In the genomic region with DNA sequence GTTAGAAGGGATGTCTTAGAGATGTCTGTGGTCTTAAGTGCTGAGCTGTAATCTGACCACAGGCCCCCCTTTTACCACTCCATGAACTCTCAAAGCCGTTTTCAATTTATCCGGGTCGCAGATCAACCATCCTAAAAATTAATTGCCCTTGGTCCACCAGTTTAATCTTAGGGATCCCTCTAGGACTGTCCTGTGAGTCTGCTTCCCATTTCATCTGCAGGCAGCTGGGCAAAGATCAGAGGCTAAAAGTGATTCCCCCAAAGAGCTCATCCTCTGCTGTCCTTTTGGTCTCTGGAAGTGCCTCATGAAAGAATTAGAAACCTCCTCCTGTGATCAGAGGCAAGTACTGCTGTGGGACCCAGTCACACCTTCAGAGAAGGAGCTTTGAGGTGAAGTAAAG, we compare ENCODE assay signal across 21 mouse cellular contexts.
DNase-seq lines count a peak whose midpoint lies in the region; ATAC-seq and TF ChIP-seq lines count a peak whose summit lies in the region.
"Had no signal": no experiment of that assay in that cellular context is flagged by ENCODE, and none has a peak within 500 bp of the region (broad histone marks: within the 10 kb centered on the region; RNA-seq: fewer than 3 reads in every experiment).

No protein-coding gene starts in this region.

- H3K36me3 ChIP-seq in kidney, embryonic 14.5 days (ENCODE audit: control insufficient read depth, insufficient read depth, low read length) = no peaks in the 10 kb centered on the region
- H3K36me3 ChIP-seq in kidney, adult 2 months (ENCODE audit: control insufficient read depth, insufficient read depth, low read length) = no peaks in the 10 kb centered on the region
- no peaks in the 10 kb centered on the region for H3K36me3 ChIP-seq in midbrain, embryonic 13.5 days
- H3K36me3 ChIP-seq in midbrain, postnatal 0 days (ENCODE audit: insufficient read depth, low read length) = no peaks in the 10 kb centered on the region
- no peaks in the 10 kb centered on the region for H3K36me3 ChIP-seq in hindbrain, embryonic 11.5 days (ENCODE audit: control insufficient read depth, insufficient read depth, low read length)
- H3K36me3 ChIP-seq: embryonic facial prominence, embryonic 12.5 days; forebrain, embryonic 12.5 days; heart, embryonic 15.5 days; intestine, embryonic 15.5 days had no signal

- ATAC-seq in kidney, embryonic 14.5 days (ENCODE audit: low FRiP score, low TSS enrichment) = peak; percentile 60; the same call in 1 of the 2 replicates
- peak; percentile 58; the same call in 1 of the 2 replicates for ATAC-seq in midbrain, embryonic 13.5 days
- no peak for ATAC-seq in midbrain, postnatal 0 days (ENCODE audit: low FRiP score)
- ATAC-seq in hindbrain, embryonic 11.5 days (ENCODE audit: low FRiP score) = no peak
- ATAC-seq: intestine, embryonic 15.5 days; Patski had no signal

- H3K9ac ChIP-seq in kidney, embryonic 14.5 days (ENCODE audit: low read depth, low read length) = no peak overlapping the region
- no peak overlapping the region for H3K9ac ChIP-seq in midbrain, embryonic 13.5 days (replicated peaks)
- H3K9ac ChIP-seq in midbrain, postnatal 0 days (replicated peaks; ENCODE audit: low read length, poor library complexity, severe bottlenecking) = no peak overlapping the region
- no peak overlapping the region for H3K9ac ChIP-seq in hindbrain, embryonic 11.5 days (ENCODE audit: low read depth, low read length)
- H3K9ac ChIP-seq: embryonic facial prominence, embryonic 12.5 days; forebrain, embryonic 12.5 days; heart, embryonic 15.5 days; hindbrain, embryonic 14.5 days; intestine, embryonic 15.5 days had no signal

- no peak for DNase-seq in kidney, adult 2 months
- no peak for DNase-seq in midbrain, postnatal 0 days (ENCODE audit: low spot score)
- DNase-seq in ES-CJ7 (ENCODE audit: low read depth, low spot score) = peak; percentile 36
- DNase-seq in R1 (ENCODE audit: low read depth, low spot score) = peak; percentile 43
- DNase-seq in heart, adult 11 months = no peak
- no peak for DNase-seq in hindbrain, embryonic 11.5 days (ENCODE audit: low spot score)
- DNase-seq: adrenal gland, postnatal 14 days; cerebellum, adult 2 months; cerebellum, postnatal 10 days; gastrocnemius, postnatal 10 days; heart, adult 2 months; heart, postnatal 14 days had no signal

- H3K4me3 ChIP-seq in kidney, embryonic 14.5 days (ENCODE audit: low read length) = no peak overlapping the region
- no peak overlapping the region for H3K4me3 ChIP-seq in kidney, adult 2 months (ENCODE audit: insufficient read depth, low read depth, low read length)
- no peak overlapping the region for H3K4me3 ChIP-seq in midbrain, embryonic 13.5 days (replicated peaks)
- H3K4me3 ChIP-seq in midbrain, postnatal 0 days (ENCODE audit: low read depth, low read length) = no peak overlapping the region
- no peak overlapping the region for H3K4me3 ChIP-seq in hindbrain, embryonic 11.5 days (ENCODE audit: low read depth, low read length)
- H3K4me3 ChIP-seq: embryonic facial prominence, embryonic 12.5 days; forebrain, embryonic 12.5 days; heart, adult 2 months; heart, embryonic 15.5 days; intestine, embryonic 15.5 days had no signal

- H3K27me3 ChIP-seq in kidney, embryonic 14.5 days (ENCODE audit: control insufficient read depth, insufficient read depth, low read length) = no peaks in the 10 kb centered on the region
- no peaks in the 10 kb centered on the region for H3K27me3 ChIP-seq in kidney, adult 2 months (replicated peaks; ENCODE audit: control insufficient read depth, insufficient read depth, low read length)
- H3K27me3 ChIP-seq in midbrain, embryonic 13.5 days = no peaks in the 10 kb centered on the region
- no peaks in the 10 kb centered on the region for H3K27me3 ChIP-seq in midbrain, postnatal 0 days (ENCODE audit: insufficient read depth, low read length)
- H3K27me3 ChIP-seq in hindbrain, embryonic 11.5 days (ENCODE audit: control insufficient read depth, insufficient read depth, low read length) = no peaks in the 10 kb centered on the region
- H3K27me3 ChIP-seq: embryonic facial prominence, embryonic 12.5 days; forebrain, embryonic 12.5 days; heart, embryonic 15.5 days; intestine, embryonic 15.5 days; Patski had no signal

- H3K9me3 ChIP-seq in kidney, embryonic 14.5 days (ENCODE audit: control insufficient read depth, low read length) = no peaks in the 10 kb centered on the region
- no peaks in the 10 kb centered on the region for H3K9me3 ChIP-seq in midbrain, embryonic 13.5 days
- H3K9me3 ChIP-seq in midbrain, postnatal 0 days (ENCODE audit: low read length) = no peaks in the 10 kb centered on the region
- H3K9me3 ChIP-seq in hindbrain, embryonic 11.5 days (ENCODE audit: control insufficient read depth, low read length) = no peaks in the 10 kb centered on the region
- H3K9me3 ChIP-seq: embryonic facial prominence, embryonic 12.5 days; forebrain, embryonic 12.5 days; heart, embryonic 15.5 days; intestine, embryonic 15.5 days had no signal

- H3K4me2 ChIP-seq in kidney, embryonic 14.5 days (replicated peaks; ENCODE audit: low read depth, low read length) = no peak overlapping the region
- H3K4me2 ChIP-seq in midbrain, embryonic 13.5 days (replicated peaks) = no peak overlapping the region
- no peak overlapping the region for H3K4me2 ChIP-seq in midbrain, postnatal 0 days (ENCODE audit: low read depth, low read length, poor library complexity, severe bottlenecking)
- H3K4me2 ChIP-seq in hindbrain, embryonic 11.5 days (replicated peaks; ENCODE audit: low read depth, low read length) = no peak overlapping the region
- H3K4me2 ChIP-seq: embryonic facial prominence, embryonic 12.5 days; forebrain, embryonic 12.5 days; heart, embryonic 11.5 days; heart, embryonic 15.5 days; hindbrain, embryonic 14.5 days; intestine, embryonic 15.5 days had no signal

- WGBS in kidney, embryonic 14.5 days = 18% methylated on average over 3 of the region's 3 CpGs
- WGBS in kidney, adult 2 months = 10% methylated on average over 3 of the region's 3 CpGs
- WGBS in midbrain, embryonic 13.5 days = 63% methylated on average over 3 of the region's 3 CpGs
- WGBS in midbrain, postnatal 0 days = 51% methylated on average over 3 of the region's 3 CpGs
- 68% methylated on average over 3 of the region's 3 CpGs for WGBS in hindbrain, embryonic 11.5 days

- H3K27ac ChIP-seq in kidney, embryonic 14.5 days (ENCODE audit: low read depth, low read length) = no peak overlapping the region
- no peak overlapping the region for H3K27ac ChIP-seq in kidney, adult 2 months (ENCODE audit: insufficient read depth, low read depth, low read length)
- no peak overlapping the region for H3K27ac ChIP-seq in midbrain, embryonic 13.5 days
- no peak overlapping the region for H3K27ac ChIP-seq in midbrain, postnatal 0 days (ENCODE audit: low read depth, low read length)
- no peak overlapping the region for H3K27ac ChIP-seq in hindbrain, embryonic 11.5 days (ENCODE audit: low read depth, low read length)
- H3K27ac ChIP-seq: embryonic facial prominence, embryonic 12.5 days; forebrain, embryonic 12.5 days; heart, adult 2 months; heart, embryonic 15.5 days; hindbrain, embryonic 14.5 days; intestine, embryonic 15.5 days had no signal

- no peaks in the 10 kb centered on the region for H3K4me1 ChIP-seq in kidney, embryonic 14.5 days (ENCODE audit: control insufficient read depth, insufficient read depth, low read length)
- H3K4me1 ChIP-seq in kidney, adult 2 months (ENCODE audit: control insufficient read depth, insufficient read depth, low read length) = no peaks in the 10 kb centered on the region
- H3K4me1 ChIP-seq in midbrain, embryonic 13.5 days (replicated peaks) = no peaks in the 10 kb centered on the region
- no peaks in the 10 kb centered on the region for H3K4me1 ChIP-seq in midbrain, postnatal 0 days (ENCODE audit: insufficient read depth, low read length)
- no peaks in the 10 kb centered on the region for H3K4me1 ChIP-seq in hindbrain, embryonic 11.5 days (replicated peaks; ENCODE audit: control insufficient read depth, insufficient read depth, low read length)
- H3K4me1 ChIP-seq: embryonic facial prominence, embryonic 12.5 days; forebrain, embryonic 12.5 days; heart, embryonic 15.5 days; intestine, embryonic 15.5 days had no signal

- no peak for TF ChIP-seq POLR2A in kidney, adult 2 months (IDR thresholded peaks at IDR 0.05; ENCODE audit: low read depth, low read length)

- no peak for TF ChIP-seq CTCF in kidney, adult 2 months (conservative IDR thresholded peaks at IDR 0.05; ENCODE audit: insufficient read depth, insufficient read length, low read depth, low read length)
- TF ChIP-seq CTCF in midbrain, postnatal 0 days (IDR thresholded peaks at IDR 0.05) = no peak

Comparison
In these comparisons a context has a peak if more than half of its experiments do, and no peak if none do; other contexts are left out.
1. ATAC-seq: peak in kidney, embryonic 14.5 days (single experiment) and midbrain, embryonic 13.5 days (single experiment); none in midbrain, postnatal 0 days (single experiment) and hindbrain, embryonic 11.5 days (single experiment).
2. DNase-seq: peak in ES-CJ7 (single experiment) and R1 (single experiment); none in kidney, adult 2 months (single experiment), midbrain, postnatal 0 days (single experiment), heart, adult 11 months (single experiment) and hindbrain, embryonic 11.5 days (single experiment).